Mouse (Mus musculus): ENCODE measurements around the gene Trim29.

DNA sequence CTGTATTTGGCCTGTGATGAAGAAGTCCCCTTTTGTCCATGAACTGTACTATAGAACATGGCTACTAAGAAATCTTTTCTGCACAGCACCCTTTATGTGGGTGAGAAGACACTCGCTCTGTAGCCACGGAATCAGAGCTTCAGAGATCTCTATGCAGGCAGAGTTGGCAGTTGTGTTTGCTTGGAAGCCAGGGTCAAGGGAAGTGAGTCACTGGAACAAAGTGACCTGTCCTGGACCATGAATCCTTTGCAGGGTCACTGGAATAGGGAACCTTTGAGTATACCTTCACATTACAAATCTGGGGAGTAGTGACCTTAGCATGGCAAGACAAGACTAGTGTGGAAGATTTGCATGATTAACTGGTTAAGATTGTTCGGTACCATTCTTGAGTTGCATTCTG is 58.1 kb downstream of the Trim29 start:
- no peak for TF ChIP-seq EP300 (IDR thresholded peaks at IDR 0.05; ENCODE audit: insufficient read depth, low read depth, low read length)
- TF ChIP-seq CTCF (IDR thresholded peaks at IDR 0.05; ENCODE audit: low read depth, low read length) = no peak

Data from ES-Bruce4 (cell line).